Mouse (Mus musculus): Measurements from ENCODE around the gene Rgr. TPM values are rescaled to one million over a fixed set of nuclear protein-coding genes. Genes with fewer than 3 reads are reported as not detected.

The Rgr gene
- polyA plus RNA-seq, 1 experiment from 2014 or later = not detected

- H3K27me3 ChIP-seq (ENCODE audit: control insufficient read depth, insufficient read depth, low read length) = no peaks in the 10 kb centered on the region
- H3K9me3 ChIP-seq (ENCODE audit: control insufficient read depth, low read depth, low read length) = no peaks in the 10 kb centered on the region
- H3K9ac ChIP-seq (replicated peaks; ENCODE audit: low read depth, low read length) = no peak overlapping the region
- H3K4me2 ChIP-seq (replicated peaks; ENCODE audit: low read depth, low read length) = no peak overlapping the region
- H3K4me3 ChIP-seq (ENCODE audit: low read depth, low read length) = no peak overlapping the region
- ATAC-seq (ENCODE audit: insufficient number of reproducible peaks, insufficient read depth, low FRiP score, low read depth) = no peak
- H3K36me3 ChIP-seq (ENCODE audit: control insufficient read depth, insufficient read depth, low read length) = no peaks in the 10 kb centered on the region
- WGBS = 80% methylated on average over 3 of the region's 3 CpGs
- H3K27ac ChIP-seq (ENCODE audit: low read length) = no peak overlapping the region
- no peaks in the 10 kb centered on the region for H3K4me1 ChIP-seq (ENCODE audit: control insufficient read depth, insufficient read depth, low read length)
Measured at GRCm38 (mm10) chr14:36985693-36986092, 63.1 kb downstream of the Rgr start.

Other genes with a start within 250 kb of the Rgr start
- 26.8 and 31.8 TPM in 2 replicates for gene Ccser2, start 80.2 kb downstream of the Rgr start, polyA plus RNA-seq (2014; fragmentation: Nextera tagmentation; extraction: Ambion mirVana)
- gene Lrit1, start 5.9 kb upstream of the Rgr start, polyA plus RNA-seq (2014; fragmentation: Nextera tagmentation; extraction: Ambion mirVana) = not detected in 2 replicates
- not detected in 2 replicates for gene Lrit2, start 19.0 kb upstream of the Rgr start, polyA plus RNA-seq (2014; fragmentation: Nextera tagmentation; extraction: Ambion mirVana)
- gene Cdhr1, start 49.4 kb upstream of the Rgr start, polyA plus RNA-seq (2014; fragmentation: Nextera tagmentation; extraction: Ambion mirVana) = 0.07 and 0.14 TPM in 2 replicates
- gene 2610528A11Rik, start 65.1 kb upstream of the Rgr start, polyA plus RNA-seq (2014; fragmentation: Nextera tagmentation; extraction: Ambion mirVana) = 0.88 and 2.9 TPM in 2 replicates
- gene Ghitm, start 86.3 kb upstream of the Rgr start, polyA plus RNA-seq (2014; fragmentation: Nextera tagmentation; extraction: Ambion mirVana) = 194 and 204 TPM in 2 replicates

All from stomach, embryonic 14.5 days (tissue).